Mouse (Mus musculus) left cerebral cortex, postnatal 14 days (tissue): ENCODE data around the gene Xrcc1. TPM values are rescaled to one million over a fixed set of nuclear protein-coding genes. Genes with fewer than 3 reads are reported as not detected.
"Not testable (repeated sequence)": the region's sequence is repeated elsewhere in the genome, so short reads cannot be mapped to it uniquely, and the experiment has no call there.

Experiments used
- DNase-seq, 2 experiments: peaks; one replicate each; pipeline ENCODE4 v3.0.0; 2021 to 2022; ENCODE audit warnings: low spot score in 2 of 2, mixed read lengths in 1 of 2
- intact Hi-C: fragments of 180-260 bp; cut with DNase I; formaldehyde crosslinking; loops from one replicate; pipeline ENCODE4 v1.15.1; 2025
- long read RNA-seq, 2 experiments: library from polyadenylated mRNA; stranded (forward); transcript quantifications; one replicate each; pipeline ENCODE4 v2.0.0; 2021
- total RNA-seq, 2 experiments: library from RNA; stranded (reverse); gene quantifications; 2 replicates each; pipeline ENCODE4 v1.2.3; 2021

Gene Xrcc1
- total RNA-seq, result 10 to 100 TPM; 34.7 to 37.8 TPM
- long read RNA-seq, experiment 1, transcript Xrcc1-201 (17 exons, 2,155 nt), result major isoform, 27 of 36 reads
- long read RNA-seq, experiment 1, partial matches to known transcripts, result 5 of 36 reads
- long read RNA-seq, experiment 1, other reads (novel, unspliced or antisense), result 4 of 36 reads
- long read RNA-seq, experiment 2, transcript Xrcc1-201 (17 exons, 2,155 nt), result major isoform, 32 of 41 reads
- long read RNA-seq, experiment 2, partial matches to known transcripts, result 4 of 41 reads
- long read RNA-seq, experiment 2, other reads (novel, unspliced or antisense), result 5 of 41 reads

GRCm38 (mm10) chr7:24546068-24546614 is at the start of gene Xrcc1, which contains the start of gene Pinlyp:
Gene Xrcc1, plus strand, starts transcription at chr7:24546289.
Gene Pinlyp, minus strand, starts transcription at chr7:24546118.
- intact Hi-C loops, result no loop called here
- DNase-seq, result no peak

- intact Hi-C loops, result no loop called here
These were observed 46.1 kb upstream of the Xrcc1 start for GRCm38 (mm10) chr7:24499856-24500577.

GRCm38 (mm10) chr7:24500929-24501328 is 45.2 kb upstream of the Xrcc1 start:
- intact Hi-C loops, result no loop called here
- DNase-seq, result peak; percentile 57 to 73

More at GRCm38 (mm10) chr7:24499856-24500577, 46.1 kb upstream of the Xrcc1 start:
- DNase-seq, result no peak

GRCm38 (mm10) chr7:24501492-24501891 is 44.6 kb upstream of the Xrcc1 start:
- intact Hi-C loops, result no loop called here
- peak in 1 of 2 experiments; percentile 52 for DNase-seq

GRCm38 (mm10) chr7:24504004-24504403 is 42.1 kb upstream of the Xrcc1 start:
- DNase-seq, result no peak
- intact Hi-C loops, result no loop called here

GRCm38 (mm10) chr7:24504868-24505267 is 41.2 kb upstream of the Xrcc1 start:
- intact Hi-C loops, result no loop called here
- DNase-seq, result no peak

- no peak for DNase-seq
- intact Hi-C loops, result no loop called here
These were observed 40.5 kb upstream of the Xrcc1 start for GRCm38 (mm10) chr7:24505447-24506064.

- intact Hi-C loops, result no loop called here
These were observed 40.0 kb upstream of the Xrcc1 start for GRCm38 (mm10) chr7:24506065-24506459.

GRCm38 (mm10) chr7:24506476-24506837 is 39.6 kb upstream of the Xrcc1 start:
- intact Hi-C loops, result no loop called here
- DNase-seq, result peak; percentile 55 to 77

More at GRCm38 (mm10) chr7:24506065-24506459, 40.0 kb upstream of the Xrcc1 start:
- no peak for DNase-seq

- intact Hi-C loops, result no loop called here
- peak; percentile 82 to 88 for DNase-seq
These were observed 39.0 kb upstream of the Xrcc1 start, which contains the start of gene Zfp428 for GRCm38 (mm10) chr7:24506838-24507725. Gene Zfp428, plus strand, starts transcription at chr7:24507006.

GRCm38 (mm10) chr7:24507726-24508114 is 38.4 kb upstream of the Xrcc1 start:
- DNase-seq, result no peak
- intact Hi-C loops, result no loop called here

GRCm38 (mm10) chr7:24512355-24512754 is 33.7 kb upstream of the Xrcc1 start, which contains the start of gene AC161166.1:
Gene AC161166.1, minus strand, starts transcription at chr7:24512455.
- DNase-seq, result no peak
- intact Hi-C loops, result no loop called here

GRCm38 (mm10) chr7:24516319-24516718 is 29.8 kb upstream of the Xrcc1 start:
- intact Hi-C loops, result not testable (repeated sequence)
- peak; percentile 61 to 89 for DNase-seq

GRCm38 (mm10) chr7:24517077-24517476 is 29.0 kb upstream of the Xrcc1 start:
- intact Hi-C loops, result no loop called here
- no peak for DNase-seq

GRCm38 (mm10) chr7:24517654-24518053 is 28.4 kb upstream of the Xrcc1 start:
- peak; percentile 54 to 93 for DNase-seq
- intact Hi-C loops, result no loop called here

GRCm38 (mm10) chr7:24519130-24519529 is 27.0 kb upstream of the Xrcc1 start:
- intact Hi-C loops, result no loop called here
- no peak for DNase-seq

GRCm38 (mm10) chr7:24520054-24520453 is 26.0 kb upstream of the Xrcc1 start:
- intact Hi-C loops, result not testable (repeated sequence)

GRCm38 (mm10) chr7:24522805-24523204 is 23.3 kb upstream of the Xrcc1 start:
- intact Hi-C loops, result no loop called here

More at GRCm38 (mm10) chr7:24520054-24520453, 26.0 kb upstream of the Xrcc1 start:
- DNase-seq, result not testable (repeated sequence)

GRCm38 (mm10) chr7:24523723-24524122 is 22.4 kb upstream of the Xrcc1 start:
- DNase-seq, result no peak
- intact Hi-C loops, result no loop called here

More at GRCm38 (mm10) chr7:24522805-24523204, 23.3 kb upstream of the Xrcc1 start:
- DNase-seq, result no peak
